Mouse (Mus musculus) gastrocnemius, postnatal 10 days (tissue): ENCODE results near the gene Lyrm1. TPM values are rescaled to one million over a fixed set of nuclear protein-coding genes. Genes with fewer than 3 reads are reported as not detected.

ENCODE experiments used
- DNase-seq: peaks from one replicate; pipeline ENCODE4 v3.0.0; 2021; ENCODE audit warnings: mixed read lengths
- total RNA-seq, 2 experiments: library from RNA; stranded (reverse); gene quantifications; 2 replicates each; pipeline ENCODE4 v1.2.3; 2021

Gene Lyrm1
- total RNA-seq, 2 experiments from 2014 or later = 9.2 to 9.9 TPM

- no peak for DNase-seq
Measured at GRCm38 (mm10) chr7:119892198-119892597, 3.5 kb upstream of the Lyrm1 start.

- DNase-seq = no peak
Measured at GRCm38 (mm10) chr7:119892742-119893141, 2.9 kb upstream of the Lyrm1 start.

GRCm38 (mm10) chr7:119894818-119895544 is 680 bp upstream of the Lyrm1 start:
- no peak for DNase-seq

- DNase-seq = no peak
Measured at GRCm38 (mm10) chr7:119897521-119898109, 2.0 kb downstream of the Lyrm1 start.

GRCm38 (mm10) chr7:119898247-119898856 is 2.7 kb downstream of the Lyrm1 start:
- DNase-seq = no peak

GRCm38 (mm10) chr7:119899386-119900057 is 3.9 kb downstream of the Lyrm1 start:
- DNase-seq = no peak

GRCm38 (mm10) chr7:119906523-119907215 is 11.0 kb downstream of the Lyrm1 start:
- no peak for DNase-seq

- no peak for DNase-seq
Measured at GRCm38 (mm10) chr7:119911727-119912126, 16.1 kb downstream of the Lyrm1 start.

- no peak for DNase-seq
Measured at GRCm38 (mm10) chr7:119920457-119920856, 24.8 kb downstream of the Lyrm1 start.

GRCm38 (mm10) chr7:119921054-119921453 is 25.4 kb downstream of the Lyrm1 start:
- no peak for DNase-seq

- no peak for DNase-seq
Measured at GRCm38 (mm10) chr7:119928783-119929440, 33.3 kb downstream of the Lyrm1 start.

GRCm38 (mm10) chr7:119936321-119936720 is 40.7 kb downstream of the Lyrm1 start:
- DNase-seq = no peak

GRCm38 (mm10) chr7:119937036-119937435 is 41.4 kb downstream of the Lyrm1 start:
- no peak for DNase-seq

- DNase-seq = no peak
Measured at GRCm38 (mm10) chr7:119941569-119941968, 45.9 kb downstream of the Lyrm1 start.

GRCm38 (mm10) chr7:119954047-119954446 is 58.4 kb downstream of the Lyrm1 start:
- DNase-seq = no peak

GRCm38 (mm10) chr7:119957421-119957820 is 61.8 kb downstream of the Lyrm1 start:
- DNase-seq = no peak

GRCm38 (mm10) chr7:119959091-119959490 is 63.4 kb downstream of the Lyrm1 start:
- DNase-seq = no peak

GRCm38 (mm10) chr7:119959491-119959890 is 63.8 kb downstream of the Lyrm1 start:
- no peak for DNase-seq

- no peak for DNase-seq
Measured at GRCm38 (mm10) chr7:119960006-119960405, 64.3 kb downstream of the Lyrm1 start.

- no peak for DNase-seq
Measured at GRCm38 (mm10) chr7:119960546-119960945, 64.9 kb downstream of the Lyrm1 start.

GRCm38 (mm10) chr7:119961107-119961506 is 65.4 kb downstream of the Lyrm1 start:
- DNase-seq = no peak

- DNase-seq = no peak
Measured at GRCm38 (mm10) chr7:119965205-119965604, 69.5 kb downstream of the Lyrm1 start.
